8 mouse cellular contexts compared by ENCODE assay signal in genomic region chr14:104467966-104468622, GRCm38 (mm10). TPM values are rescaled to one million over a fixed set of nuclear protein-coding genes. Genes with fewer than 3 reads are reported as not detected.
A peak's percentile ranks its signal among the peaks of the same experiment; 100 is the strongest.
DNase-seq lines count a peak whose midpoint lies in the region; ATAC-seq and TF ChIP-seq lines count a peak whose summit lies in the region.

TSS of gene Pou4f1 (minus strand) at chr14:104467999.

- DNase-seq in B cell, adult 2 months: peak; percentile 65 to 77
- DNase-seq in ES-CJ7 (ENCODE audit: low read depth, low spot score): peak; percentile 84
- peak; percentile 89 for DNase-seq in embryonic facial prominence, embryonic 10.5 days (ENCODE audit: low spot score)
- DNase-seq in heart, postnatal 0 days (ENCODE audit: low spot score): no peak
- DNase-seq in thymus, postnatal 0 days (ENCODE audit: low spot score): peak; percentile 80
- DNase-seq in right cerebral cortex, adult 2 months (ENCODE audit: low spot score in 2 of 2): no peak

- WGBS in embryonic facial prominence, embryonic 10.5 days: 2% methylated on average over 62 of the region's 62 CpGs
- under 1% methylated on average over 61 of the region's 62 CpGs for WGBS in heart, postnatal 0 days
- WGBS in limb, embryonic 13.5 days: under 1% methylated on average over 57 of the region's 62 CpGs
- under 1% methylated on average over 62 of the region's 62 CpGs for whole genome bisulfite sequencing in midbrain, embryonic 13.5 days

- no peaks in the 10 kb centered on the region for H3K9me3 ChIP-seq in embryonic facial prominence, embryonic 10.5 days
- H3K9me3 ChIP-seq in heart, postnatal 0 days (replicated peaks; ENCODE audit: control insufficient read depth, low read length): no peaks in the 10 kb centered on the region
- H3K9me3 ChIP-seq in limb, embryonic 13.5 days: no peaks in the 10 kb centered on the region
- no peaks in the 10 kb centered on the region for H3K9me3 ChIP-seq in midbrain, embryonic 13.5 days

- no peak within 1 kb of the TSS for H3K9ac ChIP-seq in heart, postnatal 0 days (replicated peaks; ENCODE audit: low read depth, low read length)
- peak within 1 kb of the TSS; percentile 35; the same call in 1 of the 2 replicates for H3K9ac ChIP-seq in limb, embryonic 13.5 days
- peak within 1 kb of the TSS; percentile 80 for H3K9ac ChIP-seq in midbrain, embryonic 13.5 days (replicated peaks)

- peaks cover 100% of the 10 kb centered on the region for H3K27me3 ChIP-seq in embryonic facial prominence, embryonic 10.5 days (replicated peaks; ENCODE audit: low read depth, poor library complexity, severe bottlenecking)
- peaks cover 94% of the 10 kb centered on the region for H3K27me3 ChIP-seq in heart, postnatal 0 days (ENCODE audit: control insufficient read depth, insufficient read depth, low read length)
- peaks cover 97% of the 10 kb centered on the region for H3K27me3 ChIP-seq in limb, embryonic 13.5 days
- H3K27me3 ChIP-seq in midbrain, embryonic 13.5 days: peaks cover 91% of the 10 kb centered on the region

- peak; percentile 81 for ATAC-seq in heart, postnatal 0 days (ENCODE audit: insufficient read depth, low read depth)
- peak; percentile 84 for ATAC-seq in limb, embryonic 13.5 days (ENCODE audit: low FRiP score, low read depth)
- ATAC-seq in midbrain, embryonic 13.5 days: peak; percentile 93

- H3K4me3 ChIP-seq in embryonic facial prominence, embryonic 10.5 days: peak within 1 kb of the TSS; percentile 63
- peak within 1 kb of the TSS; percentile 53 for H3K4me3 ChIP-seq in heart, postnatal 0 days (ENCODE audit: low read depth, low read length)
- H3K4me3 ChIP-seq in limb, embryonic 13.5 days: peak within 1 kb of the TSS; percentile 51
- peak within 1 kb of the TSS; percentile 62 for H3K4me3 ChIP-seq in midbrain, embryonic 13.5 days (replicated peaks)

- H3K4me2 ChIP-seq in heart, postnatal 0 days (ENCODE audit: low read depth, low read length): peak within 1 kb of the TSS; percentile 72
- H3K4me2 ChIP-seq in limb, embryonic 13.5 days (replicated peaks): peak within 1 kb of the TSS; percentile 85
- peak within 1 kb of the TSS; percentile 78 for H3K4me2 ChIP-seq in midbrain, embryonic 13.5 days (replicated peaks)

- no peak for TF ChIP-seq CTCF in heart, postnatal 0 days (IDR thresholded peaks at IDR 0.05; ENCODE audit: low read depth)

- no peak within 1 kb of the TSS; the same call in 1 of the 2 replicates for H3K27ac ChIP-seq in embryonic facial prominence, embryonic 10.5 days (replicated peaks)
- no peak within 1 kb of the TSS for H3K27ac ChIP-seq in heart, postnatal 0 days (ENCODE audit: low read depth)
- H3K27ac ChIP-seq in limb, embryonic 13.5 days: no peak within 1 kb of the TSS
- H3K27ac ChIP-seq in midbrain, embryonic 13.5 days: peak within 1 kb of the TSS; percentile 92

- no peaks in the 10 kb centered on the region for H3K36me3 ChIP-seq in embryonic facial prominence, embryonic 10.5 days (replicated peaks)
- no peaks in the 10 kb centered on the region for H3K36me3 ChIP-seq in heart, postnatal 0 days (replicated peaks; ENCODE audit: control insufficient read depth, insufficient read depth, low read length)
- H3K36me3 ChIP-seq in limb, embryonic 13.5 days: no peaks in the 10 kb centered on the region
- no peaks in the 10 kb centered on the region for H3K36me3 ChIP-seq in midbrain, embryonic 13.5 days

- no peak for TF ChIP-seq EP300 in heart, postnatal 0 days (IDR thresholded peaks at IDR 0.05; ENCODE audit: low read depth)

- H3K4me1 ChIP-seq in embryonic facial prominence, embryonic 10.5 days: peaks cover 29% of the 10 kb centered on the region
- H3K4me1 ChIP-seq in heart, postnatal 0 days (ENCODE audit: control insufficient read depth, insufficient read depth): peaks cover 12% of the 10 kb centered on the region; the same call in 1 of the 2 replicates
- H3K4me1 ChIP-seq in limb, embryonic 13.5 days: peaks cover 29% of the 10 kb centered on the region
- H3K4me1 ChIP-seq in midbrain, embryonic 13.5 days (replicated peaks): peaks cover 46% of the 10 kb centered on the region

RNA-seq across cellular contexts. Expression of gene Pou4f1, which starts in this region (rescaled TPM):
- polyA plus RNA-seq in embryonic facial prominence, embryonic 10.5 days (2016; fragmentation: Nextera tagmentation; extraction: Ambion mirVana): 24.9 and 25.4 TPM in 2 replicates
- not detected in 2 replicates for total RNA-seq in heart, postnatal 0 days (2014; rRNA removed; ENCODE audit: low replicate concordance)
- polyA plus RNA-seq in heart, postnatal 0 days (2015; fragmentation: Nextera tagmentation; extraction: Ambion mirVana): 0.04 and 0.23 TPM in 2 replicates
- 0.80 and 0.87 TPM in 2 replicates for polyA plus RNA-seq in limb, embryonic 13.5 days (2015; fragmentation: Nextera tagmentation; extraction: Ambion mirVana)
- polyA plus RNA-seq in midbrain, embryonic 13.5 days (2015; fragmentation: Nextera tagmentation; extraction: Ambion mirVana): 124 and 156 TPM in 2 replicates
- 1.0 and 1.3 TPM in 2 replicates for polyA plus RNA-seq in thymus, postnatal 0 days (2015; fragmentation: Nextera tagmentation; extraction: Ambion mirVana)

Comparison
In these comparisons a context has a peak if more than half of its experiments do, and no peak if none do; other contexts are left out.
1. RNA of gene Pou4f1 (polyA plus RNA-seq): 124 to 156 TPM in midbrain, embryonic 13.5 days and 24.9 to 25.4 TPM in embryonic facial prominence, embryonic 10.5 days; 1.0 to 1.3 TPM in thymus, postnatal 0 days, 0.80 to 0.87 TPM in limb, embryonic 13.5 days and 0.04 to 0.23 TPM in heart, postnatal 0 days; every median in the first group is over 10 times any median in the second.
2. Peak in ATAC-seq, H3K4me3 ChIP-seq and H3K4me2 ChIP-seq in heart, postnatal 0 days; RNA of the gene not detected or under 1 TPM.
3. Peak in ATAC-seq, H3K4me3 ChIP-seq, H3K9ac ChIP-seq and H3K4me2 ChIP-seq in limb, embryonic 13.5 days; RNA of the gene not detected or under 1 TPM.
4. DNase-seq: peak in B cell, adult 2 months (2 of 2), ES-CJ7 (single experiment), embryonic facial prominence, embryonic 10.5 days (single experiment) and thymus, postnatal 0 days (single experiment); none in heart, postnatal 0 days (single experiment) and right cerebral cortex, adult 2 months (0 of 2).
5. Peak in every context shown above with its lines, with median percentiles within 50 percentile points of each other: H3K4me3 ChIP-seq, ATAC-seq and H3K4me2 ChIP-seq.